In genomic region chr6:6167339-6168126, GRCm38 (mm10) we compare ENCODE assay signal across 17 mouse cellular contexts. TPM values are rescaled to one million over a fixed set of nuclear protein-coding genes. Genes with fewer than 3 reads are reported as not detected.
DNase-seq lines count a peak whose midpoint lies in the region; ATAC-seq lines count a peak whose summit lies in the region.
"Had no signal": no experiment of that assay in that cellular context is flagged by ENCODE, and none has a peak within 500 bp of the region (broad histone marks: within the 10 kb centered on the region; RNA-seq: fewer than 3 reads in every experiment).

No protein-coding gene starts in this region.

- H3K4me2 ChIP-seq in forebrain, embryonic 16.5 days (ENCODE audit: low read length): no peak overlapping the region
- no peak overlapping the region for H3K4me2 ChIP-seq in forebrain, embryonic 12.5 days
- H3K4me2 ChIP-seq in heart, embryonic 12.5 days: no peak overlapping the region
- no peak overlapping the region for H3K4me2 ChIP-seq in heart, embryonic 16.5 days (ENCODE audit: low read depth, low read length)
- H3K4me2 ChIP-seq: hindbrain, embryonic 15.5 days; kidney, embryonic 15.5 days had no signal

- peak overlapping the region; percentile 21; the same call in 1 of the 2 replicates for H3K27ac ChIP-seq in forebrain, embryonic 16.5 days (ENCODE audit: low read length)
- H3K27ac ChIP-seq in forebrain, embryonic 12.5 days: no peak overlapping the region
- H3K27ac ChIP-seq in heart, embryonic 12.5 days (ENCODE audit: poor library complexity, severe bottlenecking): peak overlapping the region; percentile 60
- H3K27ac ChIP-seq in heart, embryonic 16.5 days (ENCODE audit: low read length): peak overlapping the region; percentile 59
- H3K27ac ChIP-seq: embryonic facial prominence, embryonic 10.5 days; hindbrain, embryonic 15.5 days; kidney, embryonic 15.5 days had no signal

- no peak overlapping the region for H3K4me3 ChIP-seq in forebrain, embryonic 16.5 days (replicated peaks; ENCODE audit: low read length)
- H3K4me3 ChIP-seq in forebrain, embryonic 12.5 days (replicated peaks): no peak overlapping the region
- H3K4me3 ChIP-seq in heart, embryonic 12.5 days: no peak overlapping the region
- no peak overlapping the region for H3K4me3 ChIP-seq in heart, embryonic 16.5 days (ENCODE audit: low read length)
- H3K4me3 ChIP-seq: embryonic facial prominence, embryonic 10.5 days; hindbrain, embryonic 15.5 days; kidney, embryonic 15.5 days had no signal

- no peaks in the 10 kb centered on the region for H3K9me3 ChIP-seq in forebrain, embryonic 16.5 days (ENCODE audit: control insufficient read depth, low read length)
- no peaks in the 10 kb centered on the region for H3K9me3 ChIP-seq in forebrain, embryonic 12.5 days
- no peaks in the 10 kb centered on the region for H3K9me3 ChIP-seq in heart, embryonic 12.5 days (replicated peaks)
- no peaks in the 10 kb centered on the region for H3K9me3 ChIP-seq in heart, embryonic 16.5 days (replicated peaks; ENCODE audit: control insufficient read depth, low read length)
- H3K9me3 ChIP-seq: embryonic facial prominence, embryonic 10.5 days; hindbrain, embryonic 15.5 days; kidney, embryonic 15.5 days had no signal

- no peaks in the 10 kb centered on the region for H3K36me3 ChIP-seq in forebrain, embryonic 16.5 days (ENCODE audit: control insufficient read depth, insufficient read depth)
- H3K36me3 ChIP-seq in forebrain, embryonic 12.5 days (replicated peaks): no peaks in the 10 kb centered on the region
- H3K36me3 ChIP-seq in heart, embryonic 12.5 days: peaks cover 11% of the 10 kb centered on the region; the same call in 1 of the 2 replicates
- H3K36me3 ChIP-seq in heart, embryonic 16.5 days (ENCODE audit: control insufficient read depth, insufficient read depth): 0 out of 2 replicates have a peak, but pooled peaks cover 2% of the 10 kb centered on the region
- H3K36me3 ChIP-seq: hindbrain, embryonic 15.5 days; kidney, embryonic 15.5 days had no signal

- no peaks in the 10 kb centered on the region for H3K27me3 ChIP-seq in forebrain, embryonic 16.5 days (replicated peaks; ENCODE audit: control insufficient read depth, insufficient read depth, low read length)
- H3K27me3 ChIP-seq in forebrain, embryonic 12.5 days: peaks cover 14% of the 10 kb centered on the region; the same call in 1 of the 2 replicates
- H3K27me3 ChIP-seq in heart, embryonic 12.5 days (replicated peaks): no peaks in the 10 kb centered on the region
- no peaks in the 10 kb centered on the region for H3K27me3 ChIP-seq in heart, embryonic 16.5 days (ENCODE audit: control insufficient read depth, insufficient read depth, low read length)
- H3K27me3 ChIP-seq: kidney, embryonic 15.5 days had no signal

- 77% methylated on average over 10 of the region's 10 CpGs for WGBS in forebrain, embryonic 16.5 days
- WGBS in forebrain, embryonic 12.5 days: 90% methylated on average over 10 of the region's 10 CpGs
- 67% methylated on average over 10 of the region's 10 CpGs for WGBS in heart, embryonic 12.5 days
- 69% methylated on average over 10 of the region's 10 CpGs for WGBS in heart, embryonic 16.5 days

- no peak overlapping the region for H3K9ac ChIP-seq in forebrain, embryonic 16.5 days (replicated peaks; ENCODE audit: low read depth, low read length)
- no peak overlapping the region for H3K9ac ChIP-seq in forebrain, embryonic 12.5 days
- no peak overlapping the region for H3K9ac ChIP-seq in heart, embryonic 12.5 days
- H3K9ac ChIP-seq in heart, embryonic 16.5 days (ENCODE audit: low read length): no peak overlapping the region
- H3K9ac ChIP-seq: hindbrain, embryonic 15.5 days; kidney, embryonic 15.5 days had no signal

- DNase-seq in heart, adult 8-10 months (ENCODE audit: low spot score): no peak
- DNase-seq in heart, adult 18-20 months: no peak
- DNase-seq in left cerebral cortex, adult 11 months (ENCODE audit: low spot score): no peak
- DNase-seq: adrenal gland, adult 2 months; adrenal gland, postnatal 25 days; cerebellum, adult 2 months; cerebellum, postnatal 10 days; gastrocnemius, postnatal 14 days; kidney, adult 2 months; kidney, postnatal 14 days had no signal

- no peak for ATAC-seq in forebrain, embryonic 16.5 days
- ATAC-seq in forebrain, embryonic 12.5 days (ENCODE audit: low FRiP score): no peak
- ATAC-seq in heart, embryonic 12.5 days (ENCODE audit: insufficient number of reproducible peaks, low FRiP score): 0 out of 2 replicates have a peak, but pooled peaks have one; percentile 42
- ATAC-seq in heart, embryonic 16.5 days (replicated peaks; ENCODE audit: extremely low read depth, insufficient read depth, low FRiP score): peak; percentile 66; the same call in 1 of the 2 replicates

- peaks cover 31% of the 10 kb centered on the region for H3K4me1 ChIP-seq in forebrain, embryonic 16.5 days (replicated peaks; ENCODE audit: control insufficient read depth, insufficient read depth, low read length)
- H3K4me1 ChIP-seq in forebrain, embryonic 12.5 days: peaks cover 33% of the 10 kb centered on the region
- peaks cover 29% of the 10 kb centered on the region for H3K4me1 ChIP-seq in heart, embryonic 12.5 days (replicated peaks)
- H3K4me1 ChIP-seq in heart, embryonic 16.5 days (ENCODE audit: control insufficient read depth, insufficient read depth, low read length): peaks cover 26% of the 10 kb centered on the region

RNA-seq across cellular contexts. Expression of gene Slc25a13, which starts 49.4 kb away (rescaled TPM):
- polyA plus RNA-seq in forebrain, embryonic 16.5 days (2015; fragmentation: Nextera tagmentation; extraction: Ambion mirVana): 7.9 and 10.2 TPM in 2 replicates
- 23.6 and 32.3 TPM in 2 replicates for polyA plus RNA-seq in forebrain, embryonic 12.5 days (2016; fragmentation: Nextera tagmentation; extraction: Ambion mirVana)
- 80.5 and 83.6 TPM in 2 replicates for polyA plus RNA-seq in heart, embryonic 12.5 days (2016; fragmentation: Nextera tagmentation; extraction: Ambion mirVana)
- 100 to 1,000 TPM; 134 to 155 (median 137) TPM for total RNA-seq in heart, adult 8-10 months (2022)
- polyA plus RNA-seq in heart, embryonic 16.5 days (2015; fragmentation: Nextera tagmentation; extraction: Ambion mirVana): 54.3 and 54.4 TPM in 2 replicates
- total RNA-seq in heart, adult 18-20 months (2021): 100 to 1,000 TPM; 144 to 147 TPM

Comparison
In these comparisons a context has a peak if more than half of its experiments do, and no peak if none do; other contexts are left out.
1. ATAC-seq: peak in heart, embryonic 12.5 days (single experiment) and heart, embryonic 16.5 days (single experiment); none in forebrain, embryonic 16.5 days (single experiment) and forebrain, embryonic 12.5 days (single experiment).